Mouse (Mus musculus): ENCODE data around the gene Gbf1.

GRCm38 (mm10) chr19:46286926-46287325 is 134.6 kb downstream of the Gbf1 start:
- TF ChIP-seq CTCF (IDR thresholded peaks at IDR 0.05; ENCODE audit: control insufficient read depth, insufficient read depth, insufficient replicate concordance, low read depth, low read length), result no peak
- TF ChIP-seq POLR2A (IDR thresholded peaks at IDR 0.05; ENCODE audit: control insufficient read depth, low read depth, low read length), result no peak

Data from testis, adult 2 months (tissue).